Mouse (Mus musculus) hindbrain, postnatal 0 days (tissue): ENCODE results near the gene Mrpl46. TPM values are rescaled to one million over a fixed set of nuclear protein-coding genes. Genes with fewer than 3 reads are reported as not detected.

Source experiments
- ATAC-seq: fragments of 200-750 bp; cut with Nextera tagmentation; 2 replicates; pipeline ENCODE4 v1.8.0; 2017; ENCODE audit warnings: mild to moderate bottlenecking, moderate TSS enrichment, moderate library complexity
- DNase-seq: peaks from one replicate; pipeline ENCODE4 v3.0.0-alpha.2; 2015; ENCODE audit warnings: low spot score
- H3K27ac ChIP-seq: fragments of 300-500 bp; sonication (generic); 2 replicates; pipeline ENCODE4 v1.5.1; 2014; ENCODE audit warnings: mild to moderate bottlenecking
- H3K27me3 ChIP-seq: fragments of 300-500 bp; sonication (generic); 2 replicates; pipeline ENCODE4 v1.6.1; 2014; ENCODE audit warnings: low read length, mixed read lengths; ENCODE audit not compliant: insufficient read depth
- H3K36me3 ChIP-seq: fragments of 300-500 bp; sonication (generic); 2 replicates; pipeline ENCODE4 v1.6.1; 2014; ENCODE audit warnings: low read length, mixed read lengths; ENCODE audit not compliant: insufficient read depth
- H3K4me1 ChIP-seq: fragments of 300-500 bp; sonication (generic); 2 replicates; pipeline ENCODE4 v1.6.1; 2014; ENCODE audit warnings: antibody characterized with exemption, low read length, mixed read lengths; ENCODE audit not compliant: insufficient read depth
- H3K4me2 ChIP-seq: fragments of 300-500 bp; sonication (generic); 2 replicates; pipeline ENCODE4 v1.6.1; 2014; ENCODE audit warnings: low read depth, mild to moderate bottlenecking, low read length, moderate library complexity, mixed read lengths
- H3K4me3 ChIP-seq: fragments of 300-500 bp; sonication (generic); 2 replicates; pipeline ENCODE4 v1.5.1; 2014; ENCODE audit warnings: low read length
- H3K9ac ChIP-seq: fragments of 300-500 bp; sonication (generic); replicated peaks from 2 replicates; pipeline ENCODE4 v1.6.1; 2014; ENCODE audit warnings: mild to moderate bottlenecking, low read length, moderate library complexity, mixed read lengths
- H3K9me3 ChIP-seq: fragments of 300-500 bp; sonication (generic); 2 replicates; pipeline ENCODE4 v1.6.1; 2016; ENCODE audit warnings: low read length, mixed read lengths
- CTCF ChIP-seq: IDR thresholded peaks from 2 replicates; pipeline ENCODE4 v1.5.1; 2016; ENCODE audit warnings: antibody characterized with exemption, control low read depth, low read depth
- WGBS: fragments of 180-500 bp; shearing (Covaris S2); extraction: QIAGEN DNeasy Blood & Tissue Kit; methylation state at CpG from one replicate; pipeline ENCODE4 v1.1.7; 2014; 5-methylcytosine and 5-hydroxymethylcytosine counted together
- polyA plus RNA-seq: library from polyadenylated mRNA; unstranded; fragments of >200 nt; fragmentation: Nextera tagmentation; extraction: Ambion mirVana; gene quantifications from 2 replicates; pipeline ENCODE4 v1.2.1, GENCODE M21; 2015
- total RNA-seq: library from RNA; depleted of rRNA; stranded (reverse); fragments of >200 nt; gene quantifications from 2 replicates; pipeline ENCODE4 v1.2.3, GENCODE M21; 2014

Gene Mrpl46
- total and polyA plus RNA-seq, 2 experiments from 2014 or later = 26.7 to 71.4 TPM

GRCm38 (mm10) chr7:78769075-78769652 is 14.2 kb downstream of the Mrpl46 start:
- ATAC-seq (no peak), DNase-seq (no peak)

GRCm38 (mm10) chr7:78767929-78768531 is 15.3 kb downstream of the Mrpl46 start:
- no peak for TF ChIP-seq CTCF
- Histone ChIP-seq H3K9me3 (no peaks in the 10 kb centered on the region), H3K36me3 (peaks cover 5% of the 10 kb centered on the region; the same call in 1 of the 2 replicates), H3K27me3 (no peaks in the 10 kb centered on the region), H3K4me1 (peaks cover 3% of the 10 kb centered on the region; the same call in 1 of the 2 replicates), H3K27ac (no peak overlapping the region), H3K4me3 (no peak overlapping the region), H3K4me2 (no peak overlapping the region), H3K9ac (no peak overlapping the region)
- ATAC-seq (peak; percentile 67), DNase-seq (peak; percentile 56)
- 79% methylated on average over 12 of the region's 12 CpGs for WGBS

More at GRCm38 (mm10) chr7:78769075-78769652, 14.2 kb downstream of the Mrpl46 start:
- Histone ChIP-seq H3K27me3 (no peaks in the 10 kb centered on the region), H3K4me2 (no peak overlapping the region), H3K9ac (no peak overlapping the region), H3K9me3 (no peaks in the 10 kb centered on the region), H3K27ac (no peak overlapping the region), H3K4me3 (no peak overlapping the region), H3K4me1 (peaks cover 3% of the 10 kb centered on the region; the same call in 1 of the 2 replicates), H3K36me3 (peaks cover 15% of the 10 kb centered on the region)
- no peak for TF ChIP-seq CTCF
- 72% methylated on average over 7 of the region's 7 CpGs for WGBS

GRCm38 (mm10) chr7:78766019-78766683 is 17.2 kb downstream of the Mrpl46 start:
- no peaks in the 10 kb centered on the region for H3K9me3 ChIP-seq
- ATAC-seq = peak; percentile 85
- H3K27ac ChIP-seq = no peak overlapping the region
- peaks cover 3% of the 10 kb centered on the region; the same call in 1 of the 2 replicates for H3K4me1 ChIP-seq
- 18% methylated on average over 18 of the region's 18 CpGs for WGBS
- no peak overlapping the region for H3K9ac ChIP-seq
- H3K36me3 ChIP-seq = no peaks in the 10 kb centered on the region
- peak; percentile 96 for DNase-seq
- H3K4me2 ChIP-seq = peak overlapping the region; percentile 27; the same call in 1 of the 2 replicates
- peak; percentile 100 for TF ChIP-seq CTCF
- no peak overlapping the region for H3K4me3 ChIP-seq
- H3K27me3 ChIP-seq = no peaks in the 10 kb centered on the region

- no peak overlapping the region for H3K9ac ChIP-seq
- WGBS = 63% methylated on average over 5 of the region's 5 CpGs
- peaks cover 3% of the 10 kb centered on the region; the same call in 1 of the 2 replicates for H3K4me1 ChIP-seq
- no peak overlapping the region for H3K27ac ChIP-seq
- H3K4me3 ChIP-seq = no peak overlapping the region
- H3K27me3 ChIP-seq = no peaks in the 10 kb centered on the region
- TF ChIP-seq CTCF = peak; percentile 30; the same call in 1 of the 2 replicates
- peak; percentile 62 for DNase-seq
- ATAC-seq = peak; percentile 56
- no peaks in the 10 kb centered on the region for H3K9me3 ChIP-seq
- H3K36me3 ChIP-seq = no peaks in the 10 kb centered on the region
- no peak overlapping the region for H3K4me2 ChIP-seq
Observed at GRCm38 (mm10) chr7:78765215-78765631, 18.1 kb downstream of the Mrpl46 start.

GRCm38 (mm10) chr7:78763801-78764200 is 19.5 kb downstream of the Mrpl46 start:
- no peak overlapping the region for H3K4me3 ChIP-seq
- no peak overlapping the region for H3K4me2 ChIP-seq
- TF ChIP-seq CTCF = no peak
- 72% methylated on average over 3 of the region's 3 CpGs for WGBS
- no peaks in the 10 kb centered on the region for H3K9me3 ChIP-seq
- no peak overlapping the region for H3K27ac ChIP-seq
- no peak overlapping the region for H3K9ac ChIP-seq
- DNase-seq = no peak
- no peak for ATAC-seq
- H3K4me1 ChIP-seq = peaks cover 3% of the 10 kb centered on the region; the same call in 1 of the 2 replicates
- H3K27me3 ChIP-seq = no peaks in the 10 kb centered on the region
- H3K36me3 ChIP-seq = no peaks in the 10 kb centered on the region

- DNase-seq (no peak), ATAC-seq (no peak)
- H3K9ac ChIP-seq = no peak overlapping the region
- no peak overlapping the region for H3K4me2 ChIP-seq
- H3K27me3 ChIP-seq = no peaks in the 10 kb centered on the region
- H3K27ac ChIP-seq = no peak overlapping the region
- H3K36me3 ChIP-seq = no peaks in the 10 kb centered on the region
- 38% methylated on average over 8 of the region's 8 CpGs for WGBS
- H3K9me3 ChIP-seq = no peaks in the 10 kb centered on the region
- no peak overlapping the region for H3K4me3 ChIP-seq
- H3K4me1 ChIP-seq = no peaks in the 10 kb centered on the region
- no peak for TF ChIP-seq CTCF
Observed at GRCm38 (mm10) chr7:78754458-78755000, 28.8 kb downstream of the Mrpl46 start.
